Mouse (Mus musculus) thymus, adult 18-20 months (tissue): Measurements from ENCODE around the gene Tfb2m.

Experiments
- DNase-seq, 2 experiments: peaks; one replicate each; pipeline ENCODE4 v3.0.0; 2022; ENCODE audit warnings: mixed read lengths in 2 of 2

The Tfb2m gene

DNA sequence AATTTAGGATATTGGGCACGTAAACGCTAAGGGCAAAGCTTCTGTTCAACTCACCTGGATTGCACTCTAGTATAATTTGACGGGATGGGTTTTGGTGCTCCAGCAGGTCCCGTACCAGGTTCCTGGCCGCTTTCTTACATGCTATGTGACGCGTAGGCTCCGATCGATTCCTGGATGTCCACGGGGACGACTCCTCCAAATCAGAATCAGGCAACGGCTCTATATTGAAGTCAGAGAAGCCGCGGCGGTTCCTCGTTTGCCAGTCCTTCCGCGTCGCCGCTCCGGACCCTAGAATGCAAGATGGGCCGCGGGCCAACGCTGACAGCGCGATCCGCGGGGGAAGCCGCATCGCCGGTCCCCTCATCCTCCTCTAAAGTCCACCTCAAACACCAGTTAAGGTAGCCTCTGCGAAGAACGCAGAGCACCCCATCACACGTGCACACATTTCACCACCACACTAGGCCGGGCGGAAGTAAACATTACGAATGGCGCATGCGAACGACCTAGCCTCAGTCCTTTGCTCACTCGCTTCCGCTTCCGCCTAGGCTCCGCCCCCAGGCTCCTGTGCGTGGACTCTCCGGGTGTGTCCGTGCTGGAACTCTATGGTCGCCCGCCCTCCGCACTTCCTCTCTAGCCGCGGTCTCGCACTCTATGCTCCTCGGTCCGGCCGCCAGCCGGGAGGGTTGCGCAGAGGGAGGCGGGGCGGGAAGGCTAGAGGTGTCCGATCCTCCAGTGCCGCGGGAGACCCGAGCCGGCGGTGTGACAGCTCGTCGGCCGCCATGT, at the start of gene Tfb2m, which contains the start of gene Cnst:
TSS of gene Tfb2m (minus strand) at position 500 of the 783 bp plus-strand sequence.
TSS of gene Cnst (plus strand) at position 603 of the 783 bp plus-strand sequence.
- DNase-seq: peak; percentile 97 to 98

DNA sequence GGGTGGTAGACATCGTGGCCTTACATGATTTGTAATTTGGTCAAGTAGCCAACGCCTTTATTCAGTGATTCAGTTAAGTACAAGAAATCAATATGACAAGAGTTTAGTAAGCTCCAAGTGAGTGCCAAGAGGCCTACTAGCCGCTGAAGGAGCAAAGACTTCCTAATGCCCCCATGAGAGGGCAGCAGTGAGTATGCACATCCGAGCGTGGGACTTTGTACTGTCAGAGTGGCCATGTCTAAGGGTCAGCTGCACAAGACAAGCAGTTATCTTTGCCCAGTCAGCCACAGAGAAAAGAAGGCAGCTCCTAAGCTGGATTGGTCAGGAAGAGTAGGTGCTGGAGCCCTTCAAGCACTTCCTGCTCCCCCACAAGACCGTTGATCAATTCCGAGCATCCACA, 46.9 kb upstream of the Tfb2m start:
- DNase-seq: no peak

DNA sequence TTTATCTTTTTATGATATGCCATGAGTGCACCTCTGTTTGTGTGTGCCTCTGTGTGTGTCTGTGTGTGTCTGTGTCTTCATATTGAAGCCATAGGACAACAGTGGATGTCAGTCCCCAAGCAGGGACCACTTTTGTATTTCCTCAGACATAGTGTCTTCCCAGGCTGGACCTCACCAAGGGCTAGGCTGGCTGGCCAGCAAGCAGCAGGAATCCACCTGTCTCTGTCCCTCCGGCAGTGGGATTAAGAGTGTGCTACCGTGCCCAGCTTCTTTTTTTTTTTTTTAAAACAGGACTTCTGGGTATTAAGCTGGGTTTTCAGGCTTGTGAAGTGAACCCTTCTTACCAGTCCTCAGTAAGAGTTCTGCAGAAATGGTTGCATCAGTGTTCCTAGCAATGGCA, 46.1 kb upstream of the Tfb2m start:
- DNase-seq: no peak

DNA sequence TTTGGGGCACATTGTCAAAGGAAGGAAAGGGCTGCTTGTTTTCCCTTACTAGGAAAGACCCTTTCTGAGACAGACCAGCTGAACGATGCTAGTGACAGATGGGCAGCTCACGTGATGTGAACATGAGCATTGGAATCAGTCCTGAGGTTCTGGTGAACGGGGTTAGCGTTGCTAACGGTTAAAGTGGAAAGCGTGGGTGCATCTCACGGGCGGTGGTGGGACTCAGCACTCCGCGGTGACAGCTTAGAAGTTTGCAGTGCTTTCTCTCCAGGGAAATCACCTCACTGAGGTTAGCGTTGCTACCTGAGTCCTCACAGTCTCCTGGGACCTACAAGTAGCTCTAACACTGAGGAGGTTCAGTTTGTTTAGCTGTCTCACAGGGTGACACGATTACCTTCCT, 45.6 kb upstream of the Tfb2m start:
- DNase-seq: no peak

DNA sequence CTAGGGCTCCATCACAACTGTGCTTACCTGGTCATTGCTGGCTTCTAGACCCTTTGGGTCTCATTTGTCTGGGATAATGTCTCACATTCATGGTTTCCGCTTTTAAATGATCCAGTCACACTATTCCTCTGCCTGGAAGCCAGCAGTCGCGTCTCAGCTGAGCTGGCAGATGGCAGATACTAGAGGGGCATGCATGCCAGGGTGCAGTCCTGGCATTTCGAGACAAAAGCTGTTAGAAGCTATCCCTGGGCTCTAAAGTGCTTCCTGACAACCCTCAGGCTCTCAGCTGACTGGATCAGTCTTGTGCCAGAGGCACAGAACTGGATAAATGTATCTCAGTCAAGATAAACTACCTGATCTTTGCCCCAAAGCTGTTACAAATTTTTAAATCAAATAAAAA, 42.2 kb upstream of the Tfb2m start:
- no peak for DNase-seq

- no peak for DNase-seq
These were observed 40.5 kb upstream of the Tfb2m start for GRCm38 (mm10) chr1:179586430-179587095.

GRCm38 (mm10) chr1:179585646-179586045, 39.6 kb upstream of the Tfb2m start:
- no peak for DNase-seq

DNA sequence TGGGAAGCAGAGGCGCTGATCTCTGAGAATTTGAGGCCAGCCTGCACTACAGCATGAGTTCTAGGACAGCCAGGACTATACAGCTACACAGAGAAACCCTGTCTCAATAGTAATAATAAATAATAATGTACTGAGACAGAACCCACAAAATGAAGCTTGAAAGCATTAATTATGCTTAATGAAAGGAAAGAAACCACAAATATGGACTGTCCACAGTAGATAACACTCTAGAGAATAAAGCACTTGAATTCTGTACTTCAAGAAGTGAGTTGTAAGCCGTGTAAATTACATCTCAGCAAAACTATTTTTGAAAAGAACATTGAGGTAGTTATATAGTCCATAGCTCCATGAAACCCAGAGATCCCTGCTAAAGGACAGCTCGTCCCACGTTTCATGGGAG, 38.2 kb upstream of the Tfb2m start:
- no peak for DNase-seq

GRCm38 (mm10) chr1:179583090-179583489, 37.0 kb upstream of the Tfb2m start:
- DNase-seq: no peak

GRCm38 (mm10) chr1:179582021-179582433, 36.0 kb upstream of the Tfb2m start:
- DNase-seq: no peak

DNA sequence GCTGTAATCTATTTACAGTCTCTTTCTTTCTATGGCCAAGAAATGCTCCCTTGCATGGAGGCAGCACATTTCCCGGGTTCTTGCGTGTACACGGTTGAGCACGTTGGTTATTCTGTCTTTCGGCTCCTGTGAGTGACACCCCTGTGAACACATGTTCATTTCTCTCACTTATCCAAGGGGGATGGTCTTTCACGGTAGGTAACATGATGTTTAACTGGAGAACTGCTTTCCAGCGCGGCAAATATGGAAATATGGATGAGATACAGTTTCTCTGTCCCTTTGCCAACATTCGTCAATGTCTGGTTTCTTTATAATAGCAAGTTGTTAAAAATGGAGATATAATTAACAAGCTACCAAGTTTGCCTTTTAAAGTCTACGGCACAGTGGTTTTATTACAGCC, 35.4 kb upstream of the Tfb2m start:
- no peak for DNase-seq

DNA sequence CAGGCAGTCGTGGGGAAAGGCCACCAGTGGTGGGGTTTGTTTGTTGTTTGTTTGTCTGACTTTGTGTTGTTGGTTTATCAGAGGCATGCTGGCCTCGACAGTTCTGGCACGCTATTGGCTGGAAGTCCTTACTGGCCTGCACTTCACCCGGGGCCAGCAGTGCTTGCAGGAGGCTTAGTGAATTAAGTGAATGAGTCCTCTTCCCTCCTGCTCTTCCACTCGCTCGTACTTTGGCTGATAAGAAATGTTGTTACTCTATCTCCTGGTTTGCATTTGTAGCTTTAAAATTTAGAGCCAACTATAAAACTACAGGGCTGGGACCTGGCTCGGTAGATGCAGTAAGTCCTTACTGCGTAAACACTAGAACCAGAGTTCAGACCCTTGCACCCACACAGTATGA, 34.1 kb upstream of the Tfb2m start:
- DNase-seq: no peak

- peak; percentile 32 to 56 for DNase-seq
These were observed 32.6 kb upstream of the Tfb2m start for GRCm38 (mm10) chr1:179578625-179579024.

DNA sequence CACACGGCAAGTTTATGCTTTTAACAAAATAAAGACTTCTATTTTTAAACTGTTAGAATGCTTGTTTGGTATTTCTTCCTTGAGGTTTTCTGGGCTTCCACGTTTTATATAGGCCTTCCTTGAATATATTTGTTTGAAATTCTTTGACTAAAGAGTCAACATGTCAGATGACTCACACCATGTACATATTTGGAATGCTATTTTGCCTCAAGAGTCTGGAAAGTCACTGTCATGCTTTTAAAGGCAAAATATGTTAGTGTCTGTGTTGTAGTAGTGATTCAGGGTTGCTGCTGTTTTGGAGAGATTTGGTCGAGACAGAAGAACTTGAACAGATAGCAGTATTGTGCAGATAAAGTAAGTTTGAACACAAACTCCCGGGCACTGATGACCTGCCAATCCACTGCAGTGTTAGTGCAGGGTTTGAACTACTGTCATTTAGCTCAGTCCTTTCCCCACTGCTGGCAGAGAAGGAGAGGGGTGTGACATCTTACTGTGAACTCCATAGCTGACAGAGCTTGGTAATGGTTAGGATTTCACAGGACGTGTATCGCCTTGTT, 27.7 kb upstream of the Tfb2m start:
- no peak for DNase-seq

DNA sequence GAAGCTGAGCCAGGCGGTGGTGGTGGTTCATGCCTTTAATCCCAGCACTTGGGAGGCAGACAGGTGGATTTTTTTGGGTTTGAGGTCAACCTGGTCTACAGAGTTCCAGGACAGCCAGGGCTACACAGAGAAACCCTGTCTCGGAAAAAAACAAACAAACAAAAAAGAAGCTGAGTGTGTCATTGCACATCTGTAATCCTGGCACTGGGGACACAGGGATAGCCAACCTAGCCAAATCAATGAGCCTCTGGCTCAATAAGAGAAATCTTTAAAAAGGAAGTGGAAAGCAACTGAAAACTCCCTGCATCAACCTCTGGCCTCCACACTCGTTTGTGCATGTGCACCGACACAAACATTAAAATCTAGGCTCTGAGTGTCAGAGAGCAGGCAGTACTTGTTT, 25.6 kb upstream of the Tfb2m start:
- DNase-seq: no peak

DNA sequence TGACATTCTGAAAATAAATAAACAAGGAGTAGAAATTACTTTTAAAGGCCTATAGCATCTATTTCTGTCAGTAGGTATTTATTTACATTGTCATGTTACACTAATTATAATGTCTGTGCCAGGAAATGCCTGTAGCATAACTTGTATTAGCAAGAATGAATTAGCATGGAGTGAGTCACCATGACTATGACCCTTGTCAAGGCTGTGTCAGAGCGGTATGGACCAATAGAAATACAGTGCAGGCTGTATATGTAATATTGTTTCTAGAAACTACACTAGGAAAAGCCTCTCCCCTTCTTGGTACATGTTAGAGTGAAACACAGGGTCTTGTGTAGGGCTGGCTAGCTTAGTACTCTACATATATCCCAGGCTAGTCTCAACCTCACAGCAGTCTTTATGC, 24.4 kb upstream of the Tfb2m start:
- no peak for DNase-seq

GRCm38 (mm10) chr1:179568690-179569398, 22.8 kb upstream of the Tfb2m start:
- no peak for DNase-seq

- DNase-seq: no peak
These were observed 21.5 kb upstream of the Tfb2m start for GRCm38 (mm10) chr1:179567558-179567957.

- DNase-seq: no peak
These were observed 17.9 kb upstream of the Tfb2m start for GRCm38 (mm10) chr1:179563926-179564325.

DNA sequence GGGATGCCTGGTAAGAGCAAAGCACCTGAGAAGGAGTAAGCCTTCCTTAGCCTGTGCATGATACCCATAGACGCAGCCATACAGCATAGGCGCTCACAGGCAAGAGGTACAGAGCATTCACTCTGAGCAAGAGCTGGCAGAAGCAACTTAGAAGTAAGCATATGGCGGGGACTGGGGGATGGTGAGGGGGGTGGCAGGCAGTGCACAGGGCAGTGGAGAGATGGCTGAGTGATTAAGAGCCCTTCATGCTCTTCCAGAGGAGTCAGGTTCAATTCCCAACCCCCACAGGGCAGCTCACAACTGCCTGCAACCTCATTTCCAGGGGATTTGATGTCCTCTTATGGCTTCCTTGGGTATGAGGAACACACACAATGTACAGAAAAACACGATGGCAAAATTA, 17.1 kb upstream of the Tfb2m start:
- no peak for DNase-seq

GRCm38 (mm10) chr1:179560845-179561430, 14.9 kb upstream of the Tfb2m start:
- no peak for DNase-seq

GRCm38 (mm10) chr1:179559446-179560194, 13.6 kb upstream of the Tfb2m start:
- no peak for DNase-seq
